Mouse (Mus musculus): ENCODE results near the gene Nmral1. TPM values are rescaled to one million over a fixed set of nuclear protein-coding genes. Genes with fewer than 3 reads are reported as not detected.
"Not testable (repeated sequence)": the region's sequence is repeated elsewhere in the genome, so short reads cannot be mapped to it uniquely, and the experiment has no call there.

The Nmral1 gene
- 124 and 135 TPM in 2 replicates for polyA plus RNA-seq (2016; fragmentation: Nextera tagmentation; extraction: Ambion mirVana)

DNA sequence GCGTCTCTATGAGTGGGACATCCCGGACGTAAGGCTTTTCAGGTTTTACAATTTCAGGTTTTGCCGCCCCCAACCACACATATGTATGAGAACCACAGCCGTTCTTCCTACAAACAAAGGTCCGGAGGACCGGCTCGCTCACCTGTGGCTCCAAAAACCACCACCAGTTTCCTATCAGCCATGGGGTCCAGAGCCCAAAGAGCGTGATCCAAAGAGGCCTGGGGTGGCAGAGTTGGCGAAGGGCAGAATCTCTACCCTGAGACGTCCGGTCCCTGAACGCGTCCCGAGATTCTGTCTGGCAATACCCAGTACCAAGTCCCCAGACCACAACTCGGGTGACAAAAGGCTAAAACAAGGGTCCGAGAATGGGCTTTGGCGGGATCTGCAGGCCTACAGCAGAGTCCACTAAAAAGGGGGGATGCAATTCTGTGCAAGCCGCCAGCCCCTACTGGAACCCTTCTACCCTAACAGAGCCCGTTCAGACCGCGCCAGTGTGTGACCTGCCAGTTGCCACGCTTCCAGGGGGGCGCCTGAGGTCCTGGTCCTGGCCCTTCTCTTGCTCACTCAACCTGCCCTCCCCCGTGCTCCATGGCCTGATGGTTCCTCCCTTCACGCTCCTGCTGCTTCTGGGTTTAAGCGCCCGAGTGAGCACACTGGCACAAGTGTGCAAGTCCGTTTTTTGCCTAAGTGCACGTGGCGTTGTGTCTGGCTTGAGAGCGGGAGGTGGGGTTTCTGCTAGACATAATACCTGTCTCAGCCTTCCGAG lies at the start of gene Nmral1:
TSS of gene Nmral1 (minus strand) at position 604 of the 766 bp plus-strand sequence.
- Histone ChIP-seq H3K4me2 (replicated peaks) (peak within 1 kb of the TSS; percentile 55), H3K36me3 (peaks cover 26% of the 10 kb centered on the region), H3K4me1 (peaks cover 4% of the 10 kb centered on the region; the same call in 1 of the 2 replicates), H3K9ac (peak within 1 kb of the TSS; percentile 54), H3K9me3 (no peaks in the 10 kb centered on the region), H3K27ac (peak within 1 kb of the TSS; percentile 83), H3K27me3 (no peaks in the 10 kb centered on the region), H3K4me3 (peak within 1 kb of the TSS; percentile 49)
- 13% methylated on average over 33 of the region's 33 CpGs for WGBS
- peak; percentile 84 for ATAC-seq (ENCODE audit: insufficient number of reproducible peaks, insufficient read depth, low FRiP score, low TSS enrichment)

DNA sequence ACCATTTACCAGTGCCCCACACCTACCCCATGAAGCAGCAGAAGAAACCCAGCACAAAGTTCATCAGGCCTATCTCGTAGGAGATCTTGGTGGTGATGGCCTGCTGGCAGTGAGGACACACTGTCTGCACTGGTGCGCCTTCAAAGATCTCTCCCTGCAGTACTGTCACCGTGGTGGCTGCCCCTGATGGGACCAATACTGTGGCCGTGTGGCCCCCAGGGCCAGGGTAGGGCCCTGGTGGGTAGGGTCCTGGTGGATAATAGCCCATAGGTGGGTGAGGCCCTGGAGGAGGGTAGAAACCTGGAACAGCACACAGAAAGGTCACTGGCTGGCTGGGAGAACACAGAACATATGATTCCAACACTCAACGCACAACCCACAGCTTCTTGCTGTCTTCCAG lies 49.6 kb upstream of the Nmral1 start:
- 94% methylated on average over 5 of the region's 5 CpGs for WGBS
- no peak overlapping the region for H3K4me3 ChIP-seq

DNA sequence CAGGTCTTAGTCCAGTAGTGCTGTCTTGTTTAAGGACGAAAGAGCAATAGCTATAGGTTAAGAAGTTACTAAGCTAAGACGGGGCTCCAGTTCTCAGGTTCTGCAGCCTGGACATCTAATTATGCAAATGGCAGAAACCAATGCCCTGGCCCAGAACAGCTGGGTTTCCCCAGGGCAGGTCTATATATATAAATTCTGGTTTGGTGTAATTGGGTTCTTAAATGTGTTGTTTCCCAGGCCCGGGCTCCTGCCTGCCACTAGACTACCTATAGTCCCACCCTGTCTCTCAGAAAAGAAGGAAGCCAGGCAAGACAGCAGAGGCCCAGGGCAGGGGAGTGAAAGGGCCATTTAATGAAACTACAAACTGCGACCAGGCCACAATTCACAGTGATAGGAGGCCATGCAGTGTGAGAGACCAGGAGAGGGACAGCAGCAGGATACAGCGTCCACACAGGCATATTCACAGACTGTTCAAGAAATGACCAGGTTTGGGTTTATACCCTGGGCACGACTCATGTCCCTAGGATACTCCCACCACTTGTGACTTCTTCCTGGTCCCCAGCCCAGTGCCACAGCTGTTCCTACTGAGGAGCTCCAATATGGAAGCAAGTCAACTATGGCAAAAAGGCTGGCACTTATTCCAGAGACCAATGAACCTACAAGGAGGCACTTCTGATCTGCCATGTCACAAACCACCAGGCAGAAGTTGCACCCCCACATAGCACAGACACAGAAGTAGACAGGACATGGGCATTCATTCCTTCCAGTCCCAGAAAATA lies 48.0 kb upstream of the Nmral1 start:
- no peak overlapping the region for H3K9ac ChIP-seq
- no peak overlapping the region for H3K27ac ChIP-seq
- H3K4me1 ChIP-seq, result no peaks in the 10 kb centered on the region
- no peak overlapping the region for H3K4me3 ChIP-seq
- H3K36me3 ChIP-seq, result peaks cover 70% of the 10 kb centered on the region
- H3K9me3 ChIP-seq, result no peaks in the 10 kb centered on the region
- no peak for ATAC-seq (ENCODE audit: insufficient number of reproducible peaks, insufficient read depth, low FRiP score, low TSS enrichment)
- no peak overlapping the region for H3K4me2 ChIP-seq (replicated peaks)
- H3K27me3 ChIP-seq, result no peaks in the 10 kb centered on the region
- WGBS, result 84% methylated on average over 6 of the region's 6 CpGs

More for the DNA sequence above, 49.6 kb upstream of the Nmral1 start:
- H3K4me2 ChIP-seq (replicated peaks), result no peak overlapping the region
- H3K4me1 ChIP-seq, result no peaks in the 10 kb centered on the region
- H3K27ac ChIP-seq, result no peak overlapping the region
- no peaks in the 10 kb centered on the region for H3K27me3 ChIP-seq
- no peak overlapping the region for H3K9ac ChIP-seq
- no peak for ATAC-seq (ENCODE audit: insufficient number of reproducible peaks, insufficient read depth, low FRiP score, low TSS enrichment)
- H3K36me3 ChIP-seq, result peaks cover 69% of the 10 kb centered on the region
- no peaks in the 10 kb centered on the region for H3K9me3 ChIP-seq

DNA sequence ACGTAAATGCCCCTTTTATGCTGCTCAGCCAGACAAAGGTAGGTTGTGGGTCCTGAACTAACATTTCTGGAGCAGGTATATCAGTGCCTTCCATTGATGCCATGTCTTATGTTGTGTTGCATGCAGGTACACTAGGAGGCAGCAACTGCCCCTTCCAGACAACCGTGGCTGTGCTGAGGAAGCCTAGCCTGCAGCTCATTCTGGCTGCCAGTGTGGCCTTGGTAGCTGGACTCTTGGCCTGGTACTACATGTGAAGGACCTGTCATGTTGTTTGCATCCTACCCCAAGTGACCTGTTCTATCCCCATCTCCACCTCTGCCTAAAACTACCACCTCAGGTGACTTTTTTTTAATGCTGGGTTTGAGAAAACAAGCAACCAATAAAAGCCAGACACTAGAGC lies 46.7 kb upstream of the Nmral1 start:
- 81% methylated on average over 2 of the region's 2 CpGs for WGBS
- peaks cover 70% of the 10 kb centered on the region for H3K36me3 ChIP-seq

DNA sequence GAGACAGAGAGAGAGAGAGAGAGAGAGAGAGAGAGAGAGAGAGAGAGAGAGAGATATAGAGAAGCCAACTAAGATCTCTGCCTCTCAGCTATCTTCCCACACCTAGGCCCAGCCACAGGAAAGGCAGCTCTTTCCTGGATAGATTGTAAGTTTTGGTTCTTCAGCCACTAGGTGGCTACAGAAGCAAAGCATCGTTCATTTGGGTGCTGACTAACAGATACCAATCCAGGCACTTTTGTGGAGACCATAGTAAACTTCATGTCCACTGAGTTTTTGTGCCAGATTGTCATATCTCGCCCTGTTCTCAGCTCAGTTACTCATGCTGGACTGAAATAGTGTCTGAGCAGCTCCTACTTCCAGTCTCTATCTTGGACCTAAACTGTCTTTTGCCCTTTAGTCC lies 44.1 kb upstream of the Nmral1 start:
- WGBS, result 52% methylated on average over 2 of the region's 2 CpGs
- peaks cover 45% of the 10 kb centered on the region for H3K36me3 ChIP-seq
- H3K9me3 ChIP-seq, result no peaks in the 10 kb centered on the region
- H3K27me3 ChIP-seq, result no peaks in the 10 kb centered on the region
- no peak overlapping the region for H3K27ac ChIP-seq
- no peaks in the 10 kb centered on the region for H3K4me1 ChIP-seq
- H3K4me2 ChIP-seq (replicated peaks), result no peak overlapping the region
- H3K9ac ChIP-seq, result no peak overlapping the region
- H3K4me3 ChIP-seq, result no peak overlapping the region
- ATAC-seq (ENCODE audit: insufficient number of reproducible peaks, insufficient read depth, low FRiP score, low TSS enrichment), result no peak

More for the DNA sequence above, 46.7 kb upstream of the Nmral1 start:
- Histone ChIP-seq H3K9ac (no peak overlapping the region), H3K27me3 (no peaks in the 10 kb centered on the region), H3K4me3 (no peak overlapping the region), H3K4me2 (replicated peaks) (no peak overlapping the region), H3K9me3 (no peaks in the 10 kb centered on the region), H3K27ac (no peak overlapping the region), H3K4me1 (no peaks in the 10 kb centered on the region)
- ATAC-seq (ENCODE audit: insufficient number of reproducible peaks, insufficient read depth, low FRiP score, low TSS enrichment), result no peak

DNA sequence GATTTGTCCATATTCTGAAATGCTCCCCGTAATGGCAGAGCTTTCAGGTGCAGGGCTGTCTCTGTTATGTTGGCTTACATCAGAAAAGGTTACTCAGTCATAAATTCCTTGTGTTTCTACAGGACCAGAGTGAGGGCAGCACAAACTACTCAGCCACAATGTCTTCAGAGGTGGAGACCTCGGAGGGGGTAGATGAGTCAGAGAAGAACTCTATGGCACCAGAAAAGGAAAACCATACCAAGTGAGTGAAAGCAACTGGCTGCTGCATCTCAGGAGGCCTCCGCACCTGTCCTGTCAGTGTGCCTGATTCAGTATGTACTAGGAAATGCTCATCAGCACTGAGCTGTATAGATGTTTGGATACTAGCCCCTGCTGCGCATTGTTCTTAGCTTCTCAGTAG lies 43.3 kb upstream of the Nmral1 start:
- Histone ChIP-seq H3K9ac (no peak overlapping the region), H3K4me1 (no peaks in the 10 kb centered on the region), H3K4me3 (no peak overlapping the region), H3K27ac (no peak overlapping the region), H3K9me3 (no peaks in the 10 kb centered on the region), H3K36me3 (peaks cover 37% of the 10 kb centered on the region), H3K27me3 (no peaks in the 10 kb centered on the region), H3K4me2 (replicated peaks) (no peak overlapping the region)
- ATAC-seq (ENCODE audit: insufficient number of reproducible peaks, insufficient read depth, low FRiP score, low TSS enrichment), result no peak
- 95% methylated on average over 4 of the region's 4 CpGs for WGBS

DNA sequence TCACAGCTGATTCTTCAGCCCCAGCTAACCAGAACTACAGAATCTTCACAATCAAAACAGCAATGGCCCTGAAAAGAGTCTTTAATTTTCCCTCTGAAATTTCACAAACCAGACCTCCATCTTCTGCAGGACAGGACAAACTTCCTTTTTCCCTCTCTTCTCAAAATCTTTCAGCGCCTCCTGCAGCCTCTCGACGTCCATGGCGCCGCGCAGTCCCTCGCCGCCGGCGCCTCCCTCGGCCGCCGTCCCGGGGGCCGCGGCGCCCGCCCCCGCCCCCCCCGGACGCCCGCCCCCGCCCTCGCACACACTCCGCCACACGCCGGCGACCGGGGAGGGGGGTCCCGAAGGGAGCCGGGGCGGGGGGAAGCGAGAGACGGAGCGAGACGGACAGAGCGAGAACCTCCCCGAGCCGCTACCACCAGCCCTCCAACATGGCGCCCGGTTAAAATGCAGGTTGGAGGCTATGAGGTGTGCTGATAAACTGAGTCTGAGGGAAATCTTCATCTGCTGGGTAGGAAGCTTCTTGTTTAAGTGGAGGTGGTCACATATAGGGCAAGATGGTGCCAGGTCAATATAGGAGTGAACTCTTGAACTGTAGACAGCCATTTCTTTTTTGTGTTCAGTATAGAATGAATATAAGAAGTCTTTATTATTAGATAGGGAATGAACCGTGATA lies 37.6 kb upstream of the Nmral1 start:
- Histone ChIP-seq H3K4me3 (peak overlapping the region; percentile 40), H3K9ac (peak overlapping the region; percentile 45), H3K27ac (peak overlapping the region; percentile 67), H3K4me2 (replicated peaks) (peak overlapping the region; percentile 28)
- H3K27me3 ChIP-seq, H3K4me1 ChIP-seq, H3K9me3 ChIP-seq, H3K36me3 ChIP-seq: not testable (repeated sequence)
- 5% methylated on average over 23 of the region's 42 CpGs for WGBS
- 0 out of 2 replicates have a peak, but pooled peaks have one; percentile 52 for ATAC-seq (ENCODE audit: insufficient number of reproducible peaks, insufficient read depth, low FRiP score, low TSS enrichment)

DNA sequence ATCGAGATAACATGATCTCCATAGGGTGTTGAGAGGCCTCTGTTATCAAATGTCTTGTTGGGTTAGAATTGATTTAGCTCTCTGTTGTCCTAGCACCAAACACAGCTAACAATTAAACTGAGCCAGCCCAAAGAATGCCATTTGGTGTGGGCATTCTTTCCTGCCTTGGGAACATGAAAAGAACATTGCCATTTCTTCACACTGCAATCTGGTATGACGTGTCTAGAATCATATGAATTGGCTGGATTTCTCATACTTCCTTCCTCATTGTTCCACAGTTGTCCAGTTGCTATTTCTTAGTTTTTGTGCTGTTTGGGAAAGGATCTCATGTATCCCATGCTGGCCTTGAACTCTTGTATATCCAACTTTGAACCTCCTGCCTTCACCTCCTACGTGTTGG lies 34.9 kb upstream of the Nmral1 start:
- no peak overlapping the region for H3K9ac ChIP-seq
- no peaks in the 10 kb centered on the region for H3K4me1 ChIP-seq
- no peak for ATAC-seq (ENCODE audit: insufficient number of reproducible peaks, insufficient read depth, low FRiP score, low TSS enrichment)
- no peaks in the 10 kb centered on the region for H3K27me3 ChIP-seq
- no peak overlapping the region for H3K27ac ChIP-seq
- H3K4me2 ChIP-seq (replicated peaks), result no peak overlapping the region
- H3K4me3 ChIP-seq, result no peak overlapping the region
- no peaks in the 10 kb centered on the region for H3K9me3 ChIP-seq
- 88% methylated on average over 3 of the region's 3 CpGs for WGBS
- no peaks in the 10 kb centered on the region for H3K36me3 ChIP-seq

DNA sequence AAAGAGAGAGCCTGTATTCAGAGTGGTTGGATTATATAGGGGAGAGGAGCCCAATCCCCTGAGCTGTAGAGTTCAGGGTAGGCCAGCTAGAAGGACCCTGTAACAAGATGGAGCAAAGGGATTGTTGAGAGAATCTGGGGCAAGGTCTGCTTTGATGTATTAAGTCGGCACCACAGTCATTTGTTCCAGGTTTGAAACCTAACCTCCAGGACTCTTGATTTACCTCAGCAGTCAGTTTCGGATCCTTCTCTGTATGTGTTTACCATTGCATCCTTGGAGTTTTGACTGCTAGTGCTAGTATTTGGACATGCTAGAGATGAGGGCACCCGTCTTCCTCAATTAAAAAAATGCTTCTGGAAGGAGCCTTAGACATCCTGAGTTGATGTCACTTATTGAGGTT lies 33.0 kb upstream of the Nmral1 start:
- ATAC-seq (ENCODE audit: insufficient number of reproducible peaks, insufficient read depth, low FRiP score, low TSS enrichment), result no peak
- H3K27ac ChIP-seq, result no peak overlapping the region

DNA sequence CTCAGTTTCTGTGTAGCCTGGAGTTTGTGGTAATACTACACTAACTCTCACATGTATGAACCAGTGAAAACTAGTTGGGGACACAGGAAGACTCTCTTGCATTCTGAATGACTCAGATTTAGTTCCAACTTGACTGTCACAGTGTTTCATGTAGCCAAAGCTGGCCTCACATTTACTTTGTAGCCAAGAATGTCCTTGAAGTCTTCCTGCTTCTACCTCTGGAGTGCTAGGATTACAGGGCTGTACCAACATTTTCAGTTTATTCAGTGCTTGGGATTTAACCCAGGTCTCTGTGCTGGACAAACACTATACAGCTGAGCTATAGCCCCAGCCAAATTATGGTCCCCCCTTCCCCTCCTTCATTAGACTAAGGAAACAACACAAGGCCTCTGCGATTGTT lies 23.0 kb upstream of the Nmral1 start:
- Histone ChIP-seq H3K9me3 (peaks cover 9% of the 10 kb centered on the region; the same call in 1 of the 2 replicates), H3K27ac (no peak overlapping the region), H3K27me3 (no peaks in the 10 kb centered on the region), H3K36me3 (no peaks in the 10 kb centered on the region; the same call in 1 of the 2 replicates), H3K4me2 (replicated peaks) (no peak overlapping the region), H3K4me1 (no peaks in the 10 kb centered on the region), H3K4me3 (no peak overlapping the region), H3K9ac (no peak overlapping the region)
- no peak for ATAC-seq (ENCODE audit: insufficient number of reproducible peaks, insufficient read depth, low FRiP score, low TSS enrichment)
- WGBS, result 100% methylated on average over 1 of the region's 1 CpGs

More for the DNA sequence above, 33.0 kb upstream of the Nmral1 start:
- Histone ChIP-seq H3K4me2 (replicated peaks) (no peak overlapping the region), H3K36me3 (no peaks in the 10 kb centered on the region), H3K9me3 (no peaks in the 10 kb centered on the region), H3K4me3 (no peak overlapping the region), H3K27me3 (no peaks in the 10 kb centered on the region), H3K9ac (no peak overlapping the region), H3K4me1 (no peaks in the 10 kb centered on the region)
- 88% methylated on average over 3 of the region's 3 CpGs for WGBS

DNA sequence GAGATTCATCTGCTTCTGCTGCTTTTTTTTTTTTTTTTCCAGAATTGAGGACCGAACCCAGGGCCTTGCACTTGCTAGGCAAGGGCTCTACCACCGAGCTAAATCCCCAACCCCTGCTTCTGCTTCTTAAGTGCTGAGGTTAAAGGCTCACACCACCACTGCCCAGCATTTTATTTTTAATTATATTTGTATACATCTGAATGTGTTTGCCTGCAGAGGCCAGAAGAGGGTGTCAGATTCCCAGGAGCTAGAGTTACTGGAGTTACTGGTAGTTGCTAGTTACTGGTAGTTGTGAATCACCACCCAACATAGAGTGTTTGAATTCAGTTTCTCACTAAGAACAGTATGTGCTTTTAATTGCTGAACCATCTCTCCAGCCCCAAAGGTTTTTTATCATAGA lies 20.8 kb upstream of the Nmral1 start:
- no peak overlapping the region for H3K4me3 ChIP-seq
- peaks cover 9% of the 10 kb centered on the region; the same call in 1 of the 2 replicates for H3K9me3 ChIP-seq
- no peak overlapping the region for H3K9ac ChIP-seq
- no peak overlapping the region for H3K27ac ChIP-seq
- H3K4me2 ChIP-seq (replicated peaks), result no peak overlapping the region
- no peak for ATAC-seq (ENCODE audit: insufficient number of reproducible peaks, insufficient read depth, low FRiP score, low TSS enrichment)
- no peaks in the 10 kb centered on the region; the same call in 1 of the 2 replicates for H3K36me3 ChIP-seq
- H3K27me3 ChIP-seq, result no peaks in the 10 kb centered on the region
- WGBS, result 90% methylated on average over 2 of the region's 2 CpGs
- H3K4me1 ChIP-seq, result no peaks in the 10 kb centered on the region
